Mouse (Mus musculus) embryonic facial prominence, embryonic 14.5 days (tissue): ENCODE data around the gene Kmt5b. TPM values are rescaled to one million over a fixed set of nuclear protein-coding genes. Genes with fewer than 3 reads are reported as not detected.

Experiments
- ATAC-seq: fragments of 200-750 bp; cut with Nextera tagmentation; 2 replicates; pipeline ENCODE4 v1.8.0; 2017; ENCODE audit warnings: low read depth, moderate number of reproducible peaks, moderate TSS enrichment
- DNase-seq: peaks from one replicate; pipeline ENCODE4 v3.0.0-alpha.2; 2015; ENCODE audit warnings: low spot score
- H3K27ac ChIP-seq: fragments of 300-500 bp; sonication (generic); replicated peaks from 2 replicates; pipeline ENCODE4 v1.5.1; 2014; ENCODE audit warnings: low read depth, mild to moderate bottlenecking, low read length, moderate library complexity
- H3K27me3 ChIP-seq: fragments of 300-500 bp; sonication (generic); replicated peaks from 2 replicates; pipeline ENCODE4 v1.6.1; 2014; ENCODE audit warnings: low read length; ENCODE audit not compliant: control insufficient read depth, insufficient read depth
- H3K36me3 ChIP-seq: fragments of 300-500 bp; sonication (generic); 2 replicates; pipeline ENCODE4 v1.6.1; 2014; ENCODE audit warnings: low read length, mixed read lengths; ENCODE audit not compliant: control insufficient read depth, insufficient read depth
- H3K4me1 ChIP-seq: fragments of 300-500 bp; sonication (generic); 2 replicates; pipeline ENCODE4 v1.6.1; 2014; ENCODE audit warnings: antibody characterized with exemption, low read length; ENCODE audit not compliant: control insufficient read depth, insufficient read depth
- H3K4me2 ChIP-seq: fragments of 300-500 bp; sonication (generic); 2 replicates; pipeline ENCODE4 v1.6.1; 2014; ENCODE audit warnings: low read depth, mild to moderate bottlenecking, low read length, moderate library complexity, mixed read lengths
- H3K4me3 ChIP-seq: fragments of 300-500 bp; sonication (generic); 2 replicates; pipeline ENCODE4 v1.5.1; 2014; ENCODE audit warnings: low read depth, mild to moderate bottlenecking, low read length
- H3K9ac ChIP-seq: fragments of 300-500 bp; sonication (generic); 2 replicates; pipeline ENCODE4 v1.6.1; 2014; ENCODE audit warnings: low read depth, mild to moderate bottlenecking, low read length, moderate library complexity, mixed read lengths
- H3K9me3 ChIP-seq: fragments of 300-500 bp; sonication (generic); 2 replicates; pipeline ENCODE4 v1.6.1; 2016; ENCODE audit warnings: low read length; ENCODE audit not compliant: control insufficient read depth
- WGBS: fragments of 180-500 bp; shearing (Covaris S2); extraction: QIAGEN DNeasy Blood & Tissue Kit; methylation state at CpG from one replicate; pipeline ENCODE4 v1.1.7; 2014; 5-methylcytosine and 5-hydroxymethylcytosine counted together
- polyA plus RNA-seq: library from polyadenylated mRNA; unstranded; fragments of >200 nt; fragmentation: Nextera tagmentation; extraction: Ambion mirVana; gene quantifications from 2 replicates; pipeline ENCODE4 v1.2.1, GENCODE M21; 2014

Kmt5b gene
- polyA plus RNA-seq, 1 experiment from 2014 or later: 25.6 TPM

GRCm38 (mm10) chr19:3790077-3790476 is 22.9 kb downstream of the Kmt5b start:
- H3K4me1 ChIP-seq: no peaks in the 10 kb centered on the region
- no peak overlapping the region for H3K27ac ChIP-seq
- H3K4me3 ChIP-seq: no peak overlapping the region
- no peak for ATAC-seq
- no peaks in the 10 kb centered on the region for H3K27me3 ChIP-seq
- 82% methylated on average over 1 of the region's 1 CpGs for WGBS
- peak; percentile 12 for DNase-seq
- no peak overlapping the region for H3K4me2 ChIP-seq
- peaks cover 82% of the 10 kb centered on the region for H3K36me3 ChIP-seq
- H3K9me3 ChIP-seq: no peaks in the 10 kb centered on the region
- H3K9ac ChIP-seq: no peak overlapping the region

DNA sequence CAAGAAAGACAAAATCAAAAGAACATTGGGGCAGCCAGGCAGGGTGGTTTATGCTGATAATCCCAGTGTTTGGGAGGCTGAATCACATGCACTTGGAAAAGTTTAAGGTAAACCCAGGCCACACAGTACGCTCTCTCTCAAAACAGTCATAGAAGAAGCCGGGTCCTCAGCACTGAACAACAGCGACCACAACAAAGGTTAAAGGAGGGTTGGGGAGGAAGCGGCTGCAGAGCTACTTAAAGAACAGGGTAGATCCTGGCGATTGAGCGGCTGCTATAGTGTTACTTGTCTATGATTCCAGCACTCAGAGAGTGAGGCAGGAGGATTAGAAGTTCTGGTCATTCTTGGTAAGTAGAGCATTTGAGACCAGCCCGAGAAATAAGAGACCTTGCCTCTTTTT is 38.3 kb downstream of the Kmt5b start:
- no peaks in the 10 kb centered on the region for H3K27me3 ChIP-seq
- 91% methylated on average over 7 of the region's 7 CpGs for WGBS
- no peak overlapping the region for H3K9ac ChIP-seq
- H3K4me1 ChIP-seq: no peaks in the 10 kb centered on the region
- no peak overlapping the region for H3K4me3 ChIP-seq
- no peak for ATAC-seq
- DNase-seq: no peak
- H3K4me2 ChIP-seq: no peak overlapping the region
- no peaks in the 10 kb centered on the region for H3K9me3 ChIP-seq
- no peak overlapping the region for H3K27ac ChIP-seq
- H3K36me3 ChIP-seq: peaks cover 92% of the 10 kb centered on the region

- H3K36me3 ChIP-seq: peaks cover 81% of the 10 kb centered on the region
- H3K27me3 ChIP-seq: no peaks in the 10 kb centered on the region
- no peaks in the 10 kb centered on the region for H3K9me3 ChIP-seq
- no peak overlapping the region for H3K4me3 ChIP-seq
- 94% methylated on average over 10 of the region's 10 CpGs for whole genome bisulfite sequencing
- no peak for DNase-seq
- H3K4me1 ChIP-seq: no peaks in the 10 kb centered on the region
- H3K27ac ChIP-seq: no peak overlapping the region
- no peak overlapping the region for H3K4me2 ChIP-seq
- ATAC-seq: no peak
- no peak overlapping the region for H3K9ac ChIP-seq
Observed at GRCm38 (mm10) chr19:3810536-3811233, 43.5 kb downstream of the Kmt5b start.

DNA sequence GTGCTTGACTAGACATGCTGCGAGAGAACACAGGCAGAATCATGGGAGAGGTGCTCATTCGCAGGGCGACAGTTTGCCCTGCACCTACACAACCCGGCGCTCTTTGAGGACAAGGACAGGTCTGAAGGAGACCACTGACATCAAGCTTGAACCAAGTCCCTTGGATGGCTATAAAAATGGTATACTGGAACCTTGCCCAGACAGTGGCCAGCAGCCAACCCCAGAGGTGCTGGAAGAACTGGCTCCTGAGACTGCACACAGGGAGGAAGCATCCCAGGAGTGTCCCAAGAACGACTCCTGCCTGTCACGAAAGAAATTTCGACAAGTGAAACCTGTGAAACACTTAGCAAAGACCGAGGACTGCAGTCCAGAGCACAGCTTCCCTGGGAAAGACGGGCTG is 47.2 kb downstream of the Kmt5b start:
- Histone ChIP-seq H3K4me1 (no peaks in the 10 kb centered on the region), H3K4me2 (no peak overlapping the region), H3K9me3 (no peaks in the 10 kb centered on the region), H3K4me3 (no peak overlapping the region), H3K9ac (no peak overlapping the region), H3K27ac (no peak overlapping the region), H3K36me3 (peaks cover 61% of the 10 kb centered on the region), H3K27me3 (no peaks in the 10 kb centered on the region)
- DNase-seq (no peak), ATAC-seq (no peak)
- 95% methylated on average over 10 of the region's 10 CpGs for WGBS

DNA sequence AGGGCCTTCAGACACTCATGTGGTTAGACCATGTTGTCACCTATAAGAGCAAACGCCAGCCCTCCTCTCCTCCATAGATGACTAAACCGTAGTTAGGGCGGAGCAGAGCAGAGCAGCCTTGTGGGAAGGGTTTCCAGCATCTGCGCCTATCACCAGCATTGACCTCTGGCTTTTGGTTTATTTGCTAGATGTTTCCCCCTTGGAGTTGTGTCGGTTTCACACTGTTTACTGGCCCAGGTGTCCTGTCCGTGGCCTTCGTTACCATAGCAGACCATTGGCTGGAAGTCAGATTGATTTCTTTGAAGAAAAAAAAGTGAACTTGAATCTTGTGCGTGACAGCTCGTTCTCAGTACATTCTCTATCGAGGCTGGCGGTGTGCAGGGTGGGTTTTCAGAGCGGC is 48.6 kb downstream of the Kmt5b start:
- no peak overlapping the region for H3K9ac ChIP-seq
- H3K4me1 ChIP-seq: no peaks in the 10 kb centered on the region
- no peak for DNase-seq
- H3K27me3 ChIP-seq: no peaks in the 10 kb centered on the region
- no peaks in the 10 kb centered on the region for H3K9me3 ChIP-seq
- ATAC-seq: no peak
- no peak overlapping the region for H3K4me2 ChIP-seq
- no peak overlapping the region for H3K4me3 ChIP-seq
- WGBS: 89% methylated on average over 12 of the region's 12 CpGs
- H3K27ac ChIP-seq: no peak overlapping the region
- H3K36me3 ChIP-seq: peaks cover 49% of the 10 kb centered on the region

- H3K4me1 ChIP-seq: no peaks in the 10 kb centered on the region
- no peak overlapping the region for H3K4me2 ChIP-seq
- DNase-seq: no peak
- no peaks in the 10 kb centered on the region for H3K27me3 ChIP-seq
- no peaks in the 10 kb centered on the region for H3K9me3 ChIP-seq
- no peak overlapping the region for H3K9ac ChIP-seq
- ATAC-seq: no peak
- 68% methylated on average over 2 of the region's 2 CpGs for WGBS
- no peak overlapping the region for H3K4me3 ChIP-seq
- no peak overlapping the region for H3K27ac ChIP-seq
- peaks cover 33% of the 10 kb centered on the region for H3K36me3 ChIP-seq
Observed at GRCm38 (mm10) chr19:3819080-3819479, 51.9 kb downstream of the Kmt5b start.

GRCm38 (mm10) chr19:3819899-3820444 is 52.8 kb downstream of the Kmt5b start:
- Histone ChIP-seq H3K4me1 (no peaks in the 10 kb centered on the region), H3K4me2 (no peak overlapping the region), H3K9ac (no peak overlapping the region), H3K9me3 (no peaks in the 10 kb centered on the region), H3K4me3 (no peak overlapping the region), H3K27ac (no peak overlapping the region), H3K27me3 (no peaks in the 10 kb centered on the region), H3K36me3 (peaks cover 24% of the 10 kb centered on the region)
- no peak for ATAC-seq
- WGBS: 79% methylated on average over 2 of the region's 2 CpGs
- no peak for DNase-seq

DNA sequence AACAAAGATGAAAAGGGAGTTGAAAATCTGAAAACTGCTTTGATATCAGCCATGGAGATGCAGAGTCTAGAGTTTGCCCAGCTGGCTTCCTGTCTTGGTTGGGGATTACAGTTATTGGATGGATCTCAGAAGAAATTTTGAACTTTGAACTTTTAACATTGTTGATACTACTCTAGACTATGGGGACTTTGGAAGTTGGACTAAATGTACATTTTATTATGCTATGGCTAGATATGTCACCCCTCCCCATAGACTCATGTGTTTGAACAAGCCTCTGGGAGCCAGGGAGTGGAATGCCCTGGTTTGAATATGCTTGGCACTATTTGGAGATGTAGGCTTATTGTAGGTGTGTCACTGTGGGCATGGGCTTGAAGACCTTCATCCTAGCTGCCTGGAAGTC is 57.8 kb downstream of the Kmt5b start:
- Histone ChIP-seq H3K27me3 (no peaks in the 10 kb centered on the region), H3K4me3 (no peak overlapping the region), H3K27ac (no peak overlapping the region), H3K9me3 (no peaks in the 10 kb centered on the region), H3K4me2 (no peak overlapping the region), H3K4me1 (no peaks in the 10 kb centered on the region), H3K36me3 (no peaks in the 10 kb centered on the region), H3K9ac (no peak overlapping the region)
- DNase-seq (no peak), ATAC-seq (no peak)

- Histone ChIP-seq H3K4me1 (no peaks in the 10 kb centered on the region), H3K9ac (no peak overlapping the region), H3K4me3 (no peak overlapping the region), H3K9me3 (no peaks in the 10 kb centered on the region), H3K4me2 (no peak overlapping the region), H3K36me3 (no peaks in the 10 kb centered on the region), H3K27me3 (no peaks in the 10 kb centered on the region), H3K27ac (no peak overlapping the region)
- DNase-seq: no peak
- ATAC-seq: no peak
- WGBS: 84% methylated on average over 3 of the region's 3 CpGs
Observed at GRCm38 (mm10) chr19:3829863-3830262, 62.6 kb downstream of the Kmt5b start.
